Mouse (Mus musculus) myocyte (in vitro differentiated cells): ENCODE results near the gene Inip.

Experiments
- MAX ChIP-seq: IDR thresholded peaks from one replicate; pipeline ENCODE4 v1.6.1; 2011; ENCODE audit warnings: low read depth, mild to moderate bottlenecking, control low read depth
- MYOD1 ChIP-seq, 3 experiments: IDR thresholded peaks; one replicate each; pipeline ENCODE4 v1.6.1; 2011; ENCODE audit warnings: control low read depth in 2 of 3, low read depth in 2 of 3, mild to moderate bottlenecking in 2 of 3, moderate library complexity in 1 of 3; ENCODE audit not compliant: insufficient read length in 2 of 3, control insufficient read depth in 1 of 3
- POLR2A ChIP-seq: IDR thresholded peaks from one replicate; pipeline ENCODE4 v1.6.1; 2011; ENCODE audit warnings: low read depth, mild to moderate bottlenecking, control low read depth, moderate library complexity; ENCODE audit not compliant: insufficient read length
- POLR2AphosphoS2 ChIP-seq: IDR thresholded peaks from one replicate; pipeline ENCODE4 v1.6.1; 2011; ENCODE audit warnings: low read depth, control low read depth; ENCODE audit not compliant: insufficient read length
- REST ChIP-seq: IDR thresholded peaks from one replicate; pipeline ENCODE4 v1.6.1; 2011; ENCODE audit warnings: mild to moderate bottlenecking, control low read depth, moderate library complexity; ENCODE audit not compliant: insufficient read depth, insufficient read length
- TCF12 ChIP-seq: IDR thresholded peaks from one replicate; pipeline ENCODE4 v1.6.1; 2011; ENCODE audit warnings: mild to moderate bottlenecking, control low read depth; ENCODE audit not compliant: poor library complexity, insufficient read depth, severe bottlenecking
- TCF3 ChIP-seq: IDR thresholded peaks from one replicate; pipeline ENCODE4 v1.6.1; 2011; ENCODE audit warnings: low read depth, control low read depth; ENCODE audit not compliant: insufficient read length
- USF1 ChIP-seq: IDR thresholded peaks from one replicate; pipeline ENCODE4 v1.6.1; 2011; ENCODE audit warnings: low read depth, mild to moderate bottlenecking, control low read depth, moderate library complexity

- no peak for TF ChIP-seq USF1
- no peak for TF ChIP-seq POLR2A
- TF ChIP-seq REST: no peak
- TF ChIP-seq TCF3: no peak
- TF ChIP-seq POLR2AphosphoS2: no peak
- no peak for TF ChIP-seq TCF12
- no peak for TF ChIP-seq MYOD1 (IDR thresholded peaks at IDR 0.05; ENCODE audit: control insufficient read depth in 1 of 3, insufficient read length in 2 of 3, low read depth in 2 of 3)
- no peak for TF ChIP-seq MAX
Observed at GRCm38 (mm10) chr4:59785412-59785811, 16.0 kb downstream of the Inip start.
